ENCODE assay signal across 33 mouse cellular contexts in genomic region chr6:147356570-147356969, GRCm38 (mm10).
"Had no signal": no experiment of that assay in that cellular context is flagged by ENCODE, and none has a peak within 500 bp of the region (broad histone marks: within the 10 kb centered on the region; RNA-seq: fewer than 3 reads in every experiment).

No protein-coding gene starts in this region.

- H3K27ac ChIP-seq: limb, embryonic 10.5 days; limb, embryonic 12.5 days; limb, embryonic 13.5 days; limb, embryonic 15.5 days; liver, embryonic 12.5 days; liver, embryonic 13.5 days; liver, embryonic 14.5 days; liver, embryonic 15.5 days; lung, embryonic 15.5 days; macrophage; midbrain, embryonic 10.5 days; midbrain, embryonic 12.5 days; midbrain, embryonic 13.5 days; midbrain, embryonic 15.5 days; neural tube, embryonic 12.5 days; neural tube, embryonic 13.5 days had no signal

- ATAC-seq: liver, embryonic 12.5 days; liver, postnatal 0 days; lung, postnatal 0 days; midbrain, embryonic 13.5 days; midbrain, embryonic 15.5 days; midbrain, embryonic 16.5 days had no signal

- H3K9ac ChIP-seq: limb, embryonic 12.5 days; limb, embryonic 13.5 days; limb, embryonic 15.5 days; liver, embryonic 12.5 days; liver, embryonic 13.5 days; liver, embryonic 14.5 days; liver, embryonic 15.5 days; liver, postnatal 0 days; lung, embryonic 14.5 days; lung, embryonic 15.5 days; midbrain, embryonic 12.5 days; midbrain, embryonic 13.5 days; midbrain, embryonic 15.5 days; neural tube, embryonic 12.5 days; neural tube, embryonic 13.5 days had no signal

- DNase-seq: left cerebral cortex, postnatal 4 days; liver; liver, embryonic 13.5 days; liver, postnatal 0 days; lung, adult 18-20 months; lung, adult 2 months; lung, embryonic 14.5 days; lung, postnatal 10 days; lung, postnatal 14 days; lung, postnatal 36 days; lung, postnatal 4 days; midbrain, embryonic 14.5 days had no signal

- H3K4me2 ChIP-seq: limb, embryonic 12.5 days; limb, embryonic 13.5 days; limb, embryonic 15.5 days; liver, embryonic 11.5 days; liver, embryonic 12.5 days; liver, embryonic 13.5 days; liver, embryonic 15.5 days; lung, embryonic 14.5 days; lung, embryonic 15.5 days; midbrain, embryonic 11.5 days; midbrain, embryonic 12.5 days; midbrain, embryonic 13.5 days; midbrain, embryonic 15.5 days; neural tube, embryonic 12.5 days; neural tube, embryonic 13.5 days had no signal

- H3K36me3 ChIP-seq: limb, embryonic 10.5 days; limb, embryonic 12.5 days; limb, embryonic 13.5 days; limb, embryonic 15.5 days; liver, embryonic 12.5 days; liver, embryonic 13.5 days; liver, embryonic 15.5 days; lung, embryonic 15.5 days; midbrain, embryonic 10.5 days; midbrain, embryonic 12.5 days; midbrain, embryonic 13.5 days; midbrain, embryonic 15.5 days; neural tube, embryonic 12.5 days; neural tube, embryonic 13.5 days had no signal

- H3K4me1 ChIP-seq: limb, embryonic 10.5 days; limb, embryonic 12.5 days; limb, embryonic 13.5 days; limb, embryonic 15.5 days; liver, embryonic 12.5 days; liver, embryonic 13.5 days; liver, embryonic 15.5 days; lung, embryonic 15.5 days; megakaryocyte, embryonic 14.5 days; midbrain, embryonic 10.5 days; midbrain, embryonic 12.5 days; midbrain, embryonic 13.5 days; midbrain, embryonic 15.5 days; neural tube, embryonic 12.5 days; neural tube, embryonic 13.5 days had no signal

- H3K9me3 ChIP-seq: limb, embryonic 10.5 days; limb, embryonic 12.5 days; limb, embryonic 13.5 days; limb, embryonic 15.5 days; liver, embryonic 12.5 days; liver, embryonic 13.5 days; liver, embryonic 15.5 days; lung, embryonic 15.5 days; megakaryocyte, embryonic 14.5 days; midbrain, embryonic 10.5 days; midbrain, embryonic 12.5 days; midbrain, embryonic 13.5 days; midbrain, embryonic 15.5 days; neural tube, embryonic 12.5 days; neural tube, embryonic 13.5 days had no signal

- H3K27me3 ChIP-seq: limb, embryonic 12.5 days; limb, embryonic 13.5 days; limb, embryonic 15.5 days; liver, embryonic 12.5 days; liver, embryonic 13.5 days; liver, embryonic 15.5 days; lung, embryonic 15.5 days; megakaryocyte, embryonic 14.5 days; midbrain, embryonic 12.5 days; midbrain, embryonic 13.5 days; midbrain, embryonic 15.5 days; neural tube, embryonic 12.5 days; neural tube, embryonic 13.5 days had no signal

- H3K4me3 ChIP-seq: limb, embryonic 10.5 days; limb, embryonic 12.5 days; limb, embryonic 13.5 days; limb, embryonic 15.5 days; liver, embryonic 12.5 days; liver, embryonic 13.5 days; liver, embryonic 15.5 days; lung, embryonic 15.5 days; megakaryocyte, embryonic 14.5 days; midbrain, embryonic 10.5 days; midbrain, embryonic 12.5 days; midbrain, embryonic 13.5 days; midbrain, embryonic 15.5 days; myocyte; neural tube, embryonic 12.5 days; neural tube, embryonic 13.5 days had no signal
